Mouse (Mus musculus) heart, adult 2 months (tissue): ENCODE data around the gene Tmem101. TPM values are rescaled to one million over a fixed set of nuclear protein-coding genes. Genes with fewer than 3 reads are reported as not detected.

Experiments used
- DNase-seq, 2 experiments: peaks; one replicate each; pipeline ENCODE4 v3.0.0; 2021
- H3K27ac ChIP-seq: fragments of 200-600 bp; 2 replicates; pipeline ENCODE4 v1.8.1; 2022
- H3K27me3 ChIP-seq: fragments of 200-500 bp; 2 replicates; pipeline ENCODE4 v1.6.1; 2012; ENCODE audit warnings: mild to moderate bottlenecking, low read length, inconsistent platforms, mixed read lengths; ENCODE audit not compliant: control insufficient read depth, insufficient read depth
- H3K36me3 ChIP-seq: fragments of 200-500 bp; 2 replicates; pipeline ENCODE4 v1.6.1; 2012; ENCODE audit warnings: low read length, inconsistent platforms; ENCODE audit not compliant: control insufficient read depth, insufficient read depth
- H3K4me1 ChIP-seq: fragments of 200-500 bp; 2 replicates; pipeline ENCODE4 v1.6.1; 2011; ENCODE audit warnings: low read length; ENCODE audit not compliant: control insufficient read depth, insufficient read depth
- H3K4me3 ChIP-seq: fragments of 200-600 bp; 2 replicates; pipeline ENCODE4 v1.8.1; 2022
- H3K79me2 ChIP-seq: fragments of 200-500 bp; replicated peaks from 2 replicates; pipeline ENCODE4 v1.6.1; 2012; ENCODE audit warnings: mild to moderate bottlenecking, inconsistent platforms, low read length, moderate library complexity, mixed read lengths; ENCODE audit not compliant: control insufficient read depth, insufficient read depth
- H3K9ac ChIP-seq: fragments of 200-500 bp; 2 replicates; pipeline ENCODE4 v1.6.1; 2012; ENCODE audit warnings: low read depth, mild to moderate bottlenecking, control low read depth, inconsistent platforms, low read length, mixed read lengths
- CTCF ChIP-seq: fragments of 200-600 bp; IDR thresholded peaks from 2 replicates; pipeline ENCODE4 v1.8.1; 2022; ENCODE audit warnings: antibody characterized with exemption, mild to moderate bottlenecking, moderate library complexity
- EP300 ChIP-seq: fragments of 200-500 bp; IDR thresholded peaks from 2 replicates; pipeline ENCODE4 v1.6.1; 2011; ENCODE audit warnings: low read depth, low read length, control low read depth; ENCODE audit not compliant: insufficient read depth
- POLR2A ChIP-seq: fragments of 200-500 bp; IDR thresholded peaks from 2 replicates; pipeline ENCODE4 v1.6.1; 2011; ENCODE audit warnings: mild to moderate bottlenecking, low read depth, low read length, control low read depth; ENCODE audit not compliant: insufficient read depth
- whole genome bisulfite sequencing: fragments of 180-500 bp; shearing (Covaris S2); methylation state at CpG from one replicate; pipeline ENCODE4 v1.1.7; 2018; 5-methylcytosine and 5-hydroxymethylcytosine counted together
- intact Hi-C: fragments of 180-260 bp; cut with DNase I; formaldehyde crosslinking; loops from one replicate; pipeline ENCODE4 v1.15.1; 2025
- polyA plus RNA-seq: library from polyadenylated mRNA; depleted of rRNA; stranded (reverse); fragments of >200 nt; gene quantifications from 2 replicates; pipeline ENCODE4 v1.2.3, GENCODE M21; 2012; rRNA removed
- total RNA-seq, 2 experiments: library from RNA; stranded (reverse); gene quantifications; 2 replicates each; pipeline ENCODE4 v1.2.3; 2021

Gene Tmem101
- total and polyA plus RNA-seq, 3 experiments = 12.2 to 20.7 (median 13.6) TPM

DNA sequence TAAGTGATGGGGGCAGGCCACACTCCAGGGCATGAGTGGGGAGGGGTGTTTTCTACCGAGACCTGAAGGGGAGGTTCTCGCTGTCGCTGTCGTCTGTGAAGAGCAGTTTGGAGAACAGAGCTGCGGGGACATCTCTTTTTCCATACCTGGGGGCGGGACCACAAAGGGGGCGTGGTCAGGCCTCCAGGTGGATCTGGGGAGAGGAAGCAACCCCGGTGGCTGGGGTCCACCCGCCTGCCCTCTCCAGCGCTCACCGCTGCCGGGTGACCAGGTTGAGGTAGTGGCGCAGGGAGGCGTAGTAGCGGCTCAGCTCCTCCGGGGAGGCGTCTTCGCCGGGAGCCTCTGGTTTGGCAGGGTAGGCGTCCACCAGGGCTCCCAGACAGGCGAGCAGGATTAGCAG, 49.3 kb downstream of the Tmem101 start:
- H3K27ac ChIP-seq = no peak overlapping the region
- no peak overlapping the region for H3K9ac ChIP-seq
- H3K4me1 ChIP-seq = no peaks in the 10 kb centered on the region
- no peak for DNase-seq
- intact Hi-C loops = no loop called here
- H3K27me3 ChIP-seq = peaks cover 5% of the 10 kb centered on the region
- TF ChIP-seq CTCF (no peak), EP300 (no peak), POLR2A (no peak)
- 2% methylated on average over 21 of the region's 21 CpGs for WGBS
- H3K4me3 ChIP-seq = no peak overlapping the region
- no peaks in the 10 kb centered on the region for H3K79me2 ChIP-seq
- H3K36me3 ChIP-seq = no peaks in the 10 kb centered on the region

Other genes with a start within 250 kb of the Tmem101 start
- gene Sost, start 189.4 kb downstream of the Tmem101 start, total RNA-seq = 1 to 10 TPM; 2.1 to 3.2 TPM
- 5.8 and 7.0 TPM in 2 replicates for gene Sost, start 189.4 kb downstream of the Tmem101 start, polyA plus RNA-seq
- not detected for gene Cfap97d1, start 172.1 kb downstream of the Tmem101 start, total RNA-seq
- not detected in 2 replicates for gene Cfap97d1, start 172.1 kb downstream of the Tmem101 start, polyA plus RNA-seq
- gene Dusp3, start 169.4 kb downstream of the Tmem101 start, total RNA-seq = 100 to 1,000 TPM; 103 to 131 TPM
- 97.7 and 101 TPM in 2 replicates for gene Dusp3, start 169.4 kb downstream of the Tmem101 start, polyA plus RNA-seq
- 1 to 10 TPM; 1.4 to 1.5 TPM for gene Mpp3, start 127.9 kb downstream of the Tmem101 start, total RNA-seq
- 4.5 and 5.3 TPM in 2 replicates for gene Mpp3, start 127.9 kb downstream of the Tmem101 start, polyA plus RNA-seq
- gene Cd300lg, start 114.9 kb downstream of the Tmem101 start, total RNA-seq = 10 to 100 TPM; 51.6 to 70.1 TPM
- 102 and 143 TPM in 2 replicates for gene Cd300lg, start 114.9 kb downstream of the Tmem101 start, polyA plus RNA-seq
- gene Mpp2, start 67.9 kb downstream of the Tmem101 start, total RNA-seq = 1 to 10 TPM; 2.3 to 2.6 TPM
- gene Mpp2, start 67.9 kb downstream of the Tmem101 start, polyA plus RNA-seq = 5.3 and 5.6 TPM in 2 replicates
- not detected for gene Ppy, start 55.1 kb downstream of the Tmem101 start, total RNA-seq
- gene Ppy, start 55.1 kb downstream of the Tmem101 start, polyA plus RNA-seq = not detected in 2 replicates
- not detected for gene Pyy, start 48.6 kb downstream of the Tmem101 start, total RNA-seq
- not detected in 2 replicates for gene Pyy, start 48.6 kb downstream of the Tmem101 start, polyA plus RNA-seq
- not detected for gene Nags, start 10.9 kb downstream of the Tmem101 start, total RNA-seq
- 0.06 and 0.12 TPM in 2 replicates for gene Nags, start 10.9 kb downstream of the Tmem101 start, polyA plus RNA-seq
- 10 to 100 TPM; 49.4 to 50.2 TPM for gene Lsm12, start 28.9 kb upstream of the Tmem101 start, total RNA-seq
- 32.5 and 42.4 TPM in 2 replicates for gene Lsm12, start 28.9 kb upstream of the Tmem101 start, polyA plus RNA-seq
- 10 to 100 TPM; 44.8 to 50.6 TPM for gene G6pc3, start 33.2 kb upstream of the Tmem101 start, total RNA-seq
- 89.9 and 95.3 TPM in 2 replicates for gene G6pc3, start 33.2 kb upstream of the Tmem101 start, polyA plus RNA-seq
- gene Hdac5, start 73.8 kb upstream of the Tmem101 start, total RNA-seq = 100 to 1,000 TPM; 113 to 137 TPM
- 92.6 and 98.5 TPM in 2 replicates for gene Hdac5, start 73.8 kb upstream of the Tmem101 start, polyA plus RNA-seq
- gene BC030867, start 92.5 kb upstream of the Tmem101 start, total RNA-seq = under 1 TPM; 0.26 to 0.32 TPM
- 0.45 and 0.56 TPM in 2 replicates for gene BC030867, start 92.5 kb upstream of the Tmem101 start, polyA plus RNA-seq
- gene Asb16, start 112.3 kb upstream of the Tmem101 start, total RNA-seq = 1 to 10 TPM in 1 of 2 experiments, under 1 TPM in 1; 0.89 to 1.1 TPM
- 0.70 and 0.74 TPM in 2 replicates for gene Asb16, start 112.3 kb upstream of the Tmem101 start, polyA plus RNA-seq
- 10 to 100 TPM; 22.9 to 26.2 TPM for gene Tmub2, start 128.5 kb upstream of the Tmem101 start, total RNA-seq
- 32.8 and 43.2 TPM in 2 replicates for gene Tmub2, start 128.5 kb upstream of the Tmem101 start, polyA plus RNA-seq
- 10 to 100 TPM; 19.0 to 21.7 TPM for gene Atxn7l3, start 140.2 kb upstream of the Tmem101 start, total RNA-seq
- 17.4 and 21.2 TPM in 2 replicates for gene Atxn7l3, start 140.2 kb upstream of the Tmem101 start, polyA plus RNA-seq
- gene Ubtf, start 163.3 kb upstream of the Tmem101 start, total RNA-seq = 10 to 100 TPM; 52.5 to 59.4 TPM
- gene Ubtf, start 163.3 kb upstream of the Tmem101 start, polyA plus RNA-seq = 14.9 and 22.1 TPM in 2 replicates
- 10 to 100 TPM in 1 of 2 experiments, under 1 TPM in 1; 0.42 to 10.3 TPM for gene Slc4a1, start 209.8 kb upstream of the Tmem101 start, total RNA-seq
- gene Slc4a1, start 209.8 kb upstream of the Tmem101 start, polyA plus RNA-seq = 0.91 and 4.4 TPM in 2 replicates
- under 1 TPM in 1 of 2 experiments, not detected in 1; 0.66 TPM for gene Rundc3a, start 237.0 kb upstream of the Tmem101 start, total RNA-seq
- gene Rundc3a, start 237.0 kb upstream of the Tmem101 start, polyA plus RNA-seq = 0.23 and 0.32 TPM in 2 replicates